Mouse (Mus musculus) midbrain, embryonic 11.5 days (tissue): ENCODE results near the gene Pla2g7. TPM values are rescaled to one million over a fixed set of nuclear protein-coding genes. Genes with fewer than 3 reads are reported as not detected.

ENCODE experiments used
- ATAC-seq: fragments of 200-750 bp; cut with Nextera tagmentation; 2 replicates; pipeline ENCODE4 v1.8.0; 2017; ENCODE audit warnings: moderate TSS enrichment, moderate library complexity; ENCODE audit not compliant: low FRiP score
- DNase-seq: peaks from one replicate; pipeline ENCODE4 v3.0.0; 2015; ENCODE audit warnings: low spot score; ENCODE audit errors: missing footprints
- H3K27ac ChIP-seq: fragments of 300-500 bp; sonication (generic); 2 replicates; pipeline ENCODE4 v1.5.1; 2014; ENCODE audit warnings: low read depth, low read length
- H3K27me3 ChIP-seq: fragments of 300-500 bp; sonication (generic); 2 replicates; pipeline ENCODE4 v1.6.1; 2014; ENCODE audit warnings: mild to moderate bottlenecking, low read length, moderate library complexity, mixed read lengths; ENCODE audit not compliant: control insufficient read depth, insufficient read depth
- H3K36me3 ChIP-seq: fragments of 300-500 bp; sonication (generic); 2 replicates; pipeline ENCODE4 v1.6.1; 2014; ENCODE audit warnings: mild to moderate bottlenecking, low read length, moderate library complexity, mixed read lengths; ENCODE audit not compliant: control insufficient read depth, insufficient read depth
- H3K4me1 ChIP-seq: fragments of 300-500 bp; sonication (generic); 2 replicates; pipeline ENCODE4 v1.6.1; 2014; ENCODE audit warnings: low read length; ENCODE audit not compliant: control insufficient read depth, insufficient read depth
- H3K4me2 ChIP-seq: fragments of 300-500 bp; sonication (generic); 2 replicates; pipeline ENCODE4 v1.6.1; 2014; ENCODE audit warnings: mild to moderate bottlenecking, moderate library complexity
- H3K4me3 ChIP-seq: fragments of 300-500 bp; sonication (generic); 2 replicates; pipeline ENCODE4 v1.5.1; 2014; ENCODE audit warnings: low read depth, low read length
- H3K9ac ChIP-seq: fragments of 300-500 bp; sonication (generic); 2 replicates; pipeline ENCODE4 v1.6.1; 2014; ENCODE audit warnings: low read length
- H3K9me3 ChIP-seq: fragments of 300-500 bp; sonication (generic); 2 replicates; pipeline ENCODE4 v1.6.1; 2016; ENCODE audit warnings: low read length; ENCODE audit not compliant: control insufficient read depth
- WGBS: fragments of 180-500 bp; shearing (Covaris S2); extraction: QIAGEN DNeasy Blood & Tissue Kit; methylation state at CpG from one replicate; pipeline ENCODE4 v1.1.7; 2014; 5-methylcytosine and 5-hydroxymethylcytosine counted together
- polyA plus RNA-seq: library from polyadenylated mRNA; unstranded; fragments of >200 nt; fragmentation: Nextera tagmentation; extraction: Ambion mirVana; gene quantifications from 2 replicates; pipeline ENCODE4 v1.2.1, GENCODE M21; 2014

Gene Pla2g7
- polyA plus RNA-seq, 1 experiment from 2014 or later, result 3.7 TPM

DNA sequence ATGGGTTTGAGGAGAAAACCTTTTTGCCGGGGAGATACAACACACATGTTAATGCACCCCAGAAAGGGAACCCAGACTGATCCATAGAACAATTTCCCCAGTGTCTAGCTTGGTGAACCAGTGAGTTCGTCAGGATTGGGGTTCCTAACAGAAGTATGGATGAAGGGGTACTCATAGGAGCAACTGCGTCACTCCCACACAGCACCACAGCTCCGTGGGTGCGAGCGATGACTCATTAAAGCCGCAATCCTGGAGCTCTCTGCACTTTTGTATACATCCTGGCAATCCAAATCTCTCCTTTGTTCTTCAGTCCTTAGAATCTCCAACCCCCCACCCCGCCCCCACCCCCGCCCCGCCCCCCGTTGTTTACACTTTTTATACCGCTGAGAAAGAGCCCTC, 306 bp upstream of the Pla2g7 start:
- Histone ChIP-seq H3K9ac (peak overlapping the region; percentile 51), H3K36me3 (no peaks in the 10 kb centered on the region), H3K27ac (no peak overlapping the region), H3K4me1 (no peaks in the 10 kb centered on the region), H3K27me3 (no peaks in the 10 kb centered on the region), H3K4me3 (peak overlapping the region; percentile 33), H3K4me2 (peak overlapping the region; percentile 62), H3K9me3 (no peaks in the 10 kb centered on the region)
- DNase-seq (peak; percentile 88), ATAC-seq (peak; percentile 54)
- 7% methylated on average over 12 of the region's 12 CpGs for WGBS

DNA sequence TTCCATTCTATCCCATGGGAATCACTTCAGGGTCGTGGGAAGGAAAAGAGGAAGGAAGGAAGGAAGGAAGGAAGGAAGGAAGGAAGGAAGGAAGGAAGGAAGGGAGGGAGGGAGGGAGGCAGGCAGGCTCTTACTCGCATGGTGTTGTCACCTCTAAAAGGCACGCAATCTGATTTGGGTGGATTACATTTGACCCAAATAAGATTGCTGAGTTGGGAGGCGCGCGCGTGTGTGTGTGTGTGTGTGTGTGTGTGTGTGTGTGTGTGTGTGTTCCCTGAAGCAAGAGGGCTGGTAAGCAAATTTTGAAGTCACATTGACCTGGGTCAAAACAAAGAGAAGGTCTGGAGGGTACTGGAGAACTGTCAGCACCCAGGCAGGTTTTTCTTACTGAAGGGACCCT, 1.4 kb downstream of the Pla2g7 start:
- 50% methylated on average over 7 of the region's 7 CpGs for WGBS
- no peak overlapping the region for H3K4me2 ChIP-seq
- H3K9ac ChIP-seq, result no peak overlapping the region
- no peak overlapping the region for H3K27ac ChIP-seq
- peaks cover 5% of the 10 kb centered on the region; the same call in 1 of the 2 replicates for H3K4me1 ChIP-seq
- no peak overlapping the region for H3K4me3 ChIP-seq
- no peaks in the 10 kb centered on the region for H3K36me3 ChIP-seq
- no peaks in the 10 kb centered on the region for H3K9me3 ChIP-seq
- no peak for ATAC-seq
- DNase-seq, result no peak
- H3K27me3 ChIP-seq, result no peaks in the 10 kb centered on the region

DNA sequence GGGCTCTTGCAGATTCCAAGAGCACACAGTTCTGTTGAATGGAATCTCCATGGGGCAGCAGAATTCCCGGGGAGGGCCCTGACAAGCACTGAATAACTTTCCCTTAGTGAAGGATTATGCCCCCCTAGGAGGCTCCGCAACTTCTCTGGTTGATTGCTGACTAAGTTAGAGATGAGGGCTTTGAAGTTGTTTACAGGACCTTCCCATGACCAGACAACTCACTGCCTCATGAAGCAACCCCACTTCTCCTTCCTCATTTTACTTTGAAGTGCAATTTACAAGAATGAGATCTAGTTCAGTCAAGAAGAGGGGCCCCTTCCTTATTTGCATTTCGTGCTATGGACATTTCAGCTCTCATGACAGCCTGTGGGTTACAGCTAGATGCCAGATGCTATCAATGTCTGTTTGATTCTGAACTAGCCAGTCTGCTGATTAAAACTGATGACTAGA, 5.8 kb downstream of the Pla2g7 start:
- Histone ChIP-seq H3K4me2 (no peak overlapping the region), H3K9ac (no peak overlapping the region), H3K4me1 (peaks cover 5% of the 10 kb centered on the region; the same call in 1 of the 2 replicates), H3K9me3 (no peaks in the 10 kb centered on the region), H3K36me3 (no peaks in the 10 kb centered on the region), H3K27me3 (no peaks in the 10 kb centered on the region), H3K4me3 (no peak overlapping the region), H3K27ac (no peak overlapping the region)
- DNase-seq (no peak), ATAC-seq (no peak)
- WGBS, result 20% methylated on average over 3 of the region's 3 CpGs

DNA sequence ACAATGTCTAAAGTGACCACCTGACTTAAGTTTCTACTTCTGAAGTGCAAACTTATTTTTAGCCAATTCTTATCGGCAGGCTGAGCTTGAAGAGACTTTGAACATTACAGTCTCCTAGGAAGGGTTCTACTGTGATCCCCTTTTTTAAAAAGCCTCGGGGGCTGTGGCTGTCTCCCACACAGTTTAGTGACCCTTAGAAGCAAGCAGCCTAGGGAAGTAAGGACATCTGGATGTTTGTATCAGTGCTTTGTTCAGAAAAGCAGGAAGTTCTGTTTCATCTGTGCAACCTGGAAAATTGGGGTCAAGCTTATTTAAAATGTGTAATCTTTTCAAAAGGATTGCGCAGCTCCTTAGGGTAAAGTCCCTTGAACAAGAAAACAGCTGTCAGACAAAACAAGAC, 12.6 kb downstream of the Pla2g7 start:
- DNase-seq (no peak), ATAC-seq (no peak)
- Histone ChIP-seq H3K27me3 (no peaks in the 10 kb centered on the region), H3K27ac (no peak overlapping the region), H3K36me3 (no peaks in the 10 kb centered on the region), H3K4me1 (0 out of 2 replicates have a peak, but pooled peaks cover 3% of the 10 kb centered on the region), H3K9me3 (no peaks in the 10 kb centered on the region), H3K4me2 (no peak overlapping the region), H3K9ac (no peak overlapping the region), H3K4me3 (no peak overlapping the region)
- WGBS, result 39% methylated on average over 3 of the region's 3 CpGs

DNA sequence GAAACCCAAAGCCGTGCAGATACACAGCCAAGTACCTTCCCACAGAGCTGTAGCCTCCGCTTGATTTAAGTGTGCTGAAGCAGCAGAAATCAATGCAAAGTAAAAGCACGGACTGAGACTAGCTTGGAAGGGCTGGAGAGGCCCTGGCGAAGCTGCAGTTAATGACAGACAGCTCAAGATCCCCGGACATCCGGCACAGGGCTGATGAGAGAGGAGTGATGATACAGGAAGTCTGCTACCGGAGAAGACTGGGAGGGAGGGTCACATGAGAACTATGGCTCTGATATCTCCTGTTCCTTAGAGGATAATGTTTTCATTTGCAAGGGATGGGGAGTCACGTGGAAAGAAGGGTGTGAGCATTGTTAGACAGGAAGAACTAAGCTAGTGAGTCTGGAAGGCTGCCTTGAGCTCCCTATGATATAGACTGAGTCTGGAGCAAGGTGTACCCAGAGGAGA, 13.1 kb downstream of the Pla2g7 start:
- no peak overlapping the region for H3K4me3 ChIP-seq
- H3K27me3 ChIP-seq, result no peaks in the 10 kb centered on the region
- no peaks in the 10 kb centered on the region for H3K9me3 ChIP-seq
- DNase-seq (no peak), ATAC-seq (peak; percentile 67)
- no peak overlapping the region for H3K27ac ChIP-seq
- no peak overlapping the region for H3K4me2 ChIP-seq
- H3K4me1 ChIP-seq, result 0 out of 2 replicates have a peak, but pooled peaks cover 3% of the 10 kb centered on the region
- H3K9ac ChIP-seq, result no peak overlapping the region
- WGBS, result 38% methylated on average over 8 of the region's 8 CpGs
- H3K36me3 ChIP-seq, result no peaks in the 10 kb centered on the region

DNA sequence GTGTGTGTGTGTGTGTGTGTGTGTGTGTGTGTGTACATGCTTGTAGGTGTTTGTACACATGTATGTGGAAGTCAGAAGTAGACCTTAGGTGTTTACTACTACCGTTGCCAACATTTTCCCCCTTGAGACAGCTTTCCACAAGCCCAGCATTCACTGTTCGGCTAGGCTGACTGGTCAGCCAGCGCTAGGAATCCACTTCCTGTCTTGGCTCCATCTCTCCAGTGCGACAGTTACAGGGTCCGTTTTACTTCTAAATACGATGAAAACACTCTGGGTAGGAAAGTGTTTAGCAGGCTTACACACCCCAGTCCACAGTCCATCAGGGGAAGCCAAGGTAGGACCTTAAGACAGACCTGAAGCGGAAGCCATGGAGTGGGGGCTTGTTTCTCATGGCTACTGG, 16.9 kb downstream of the Pla2g7 start:
- H3K4me2 ChIP-seq, result no peak overlapping the region
- no peak for ATAC-seq
- H3K36me3 ChIP-seq, result no peaks in the 10 kb centered on the region
- no peak for DNase-seq
- H3K4me1 ChIP-seq, result 0 out of 2 replicates have a peak, but pooled peaks cover 3% of the 10 kb centered on the region
- H3K27ac ChIP-seq, result no peak overlapping the region
- no peak overlapping the region for H3K4me3 ChIP-seq
- H3K9me3 ChIP-seq, result no peaks in the 10 kb centered on the region
- H3K9ac ChIP-seq, result no peak overlapping the region
- WGBS, result 89% methylated on average over 7 of the region's 7 CpGs
- no peaks in the 10 kb centered on the region for H3K27me3 ChIP-seq

DNA sequence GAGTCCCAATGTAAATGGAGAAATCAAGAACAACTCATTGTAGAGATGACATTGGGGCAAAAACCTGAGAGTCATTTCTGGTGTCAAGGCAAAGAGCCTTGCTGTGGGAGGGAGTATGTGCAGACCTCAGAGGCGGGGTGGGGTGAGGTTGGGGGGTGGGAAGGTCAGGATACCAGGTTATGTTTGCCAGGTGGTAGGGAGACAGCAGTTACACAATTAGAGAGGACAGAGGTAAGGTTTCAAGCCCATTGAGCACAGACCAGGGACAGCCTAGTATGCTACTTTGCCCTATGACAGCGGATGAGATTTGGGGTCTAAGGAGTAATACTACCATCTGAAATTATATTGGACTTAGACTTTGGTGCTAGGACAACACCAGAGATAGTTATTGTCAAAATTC, 19.4 kb downstream of the Pla2g7 start:
- H3K9me3 ChIP-seq, result no peaks in the 10 kb centered on the region
- H3K36me3 ChIP-seq, result no peaks in the 10 kb centered on the region
- 88% methylated on average over 2 of the region's 2 CpGs for WGBS
- H3K9ac ChIP-seq, result no peak overlapping the region
- H3K27me3 ChIP-seq, result no peaks in the 10 kb centered on the region
- H3K4me1 ChIP-seq, result no peaks in the 10 kb centered on the region
- ATAC-seq (no peak), DNase-seq (no peak)
- H3K4me3 ChIP-seq, result no peak overlapping the region
- no peak overlapping the region for H3K27ac ChIP-seq
- no peak overlapping the region for H3K4me2 ChIP-seq

DNA sequence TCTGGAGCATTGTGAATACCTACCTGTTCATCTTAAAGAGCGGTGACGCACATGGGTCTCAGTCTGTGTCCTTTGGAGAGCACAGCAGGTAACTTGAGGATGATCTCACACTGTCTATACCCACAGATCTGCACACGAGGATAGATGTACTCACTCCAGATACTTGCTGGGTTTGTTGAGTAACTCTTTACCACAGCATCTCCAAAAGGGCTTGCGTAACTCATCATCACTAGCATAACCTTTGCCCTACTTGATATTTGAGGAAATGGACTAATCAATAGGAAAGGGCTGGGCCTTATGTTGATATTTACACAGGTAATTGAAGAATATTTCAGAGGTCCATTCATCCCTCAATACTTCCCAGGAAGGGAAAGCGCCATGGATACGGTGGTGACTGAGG, 21.9 kb downstream of the Pla2g7 start:
- Histone ChIP-seq H3K4me2 (no peak overlapping the region), H3K9ac (no peak overlapping the region), H3K27me3 (no peaks in the 10 kb centered on the region), H3K4me1 (no peaks in the 10 kb centered on the region), H3K4me3 (no peak overlapping the region), H3K9me3 (no peaks in the 10 kb centered on the region), H3K27ac (no peak overlapping the region), H3K36me3 (no peaks in the 10 kb centered on the region)
- ATAC-seq (no peak), DNase-seq (no peak)
- WGBS, result 90% methylated on average over 6 of the region's 6 CpGs

DNA sequence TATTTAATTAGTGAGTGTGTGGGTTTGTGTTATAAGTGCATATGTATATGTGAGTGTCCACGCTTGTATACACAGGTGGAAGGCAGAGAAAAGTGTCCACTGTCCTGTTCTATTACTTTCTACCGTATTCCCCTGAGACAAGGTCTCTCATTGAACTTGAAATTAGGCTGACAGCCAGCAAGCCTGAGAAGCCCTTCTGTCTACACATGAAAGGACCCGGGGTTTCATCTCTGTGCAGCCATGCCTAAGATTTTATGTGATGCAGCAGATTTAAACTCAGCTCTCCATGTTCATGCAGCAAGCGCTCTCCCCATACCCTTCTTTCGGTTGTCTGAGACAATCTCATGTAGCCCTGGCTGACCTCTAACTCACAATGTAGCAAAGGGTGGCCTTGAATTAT, 22.6 kb downstream of the Pla2g7 start:
- no peak overlapping the region for H3K4me3 ChIP-seq
- no peak overlapping the region for H3K27ac ChIP-seq
- no peaks in the 10 kb centered on the region for H3K9me3 ChIP-seq
- no peaks in the 10 kb centered on the region for H3K27me3 ChIP-seq
- DNase-seq, result peak; percentile 39
- no peak overlapping the region for H3K4me2 ChIP-seq
- WGBS, result 88% methylated on average over 5 of the region's 5 CpGs
- H3K4me1 ChIP-seq, result no peaks in the 10 kb centered on the region
- H3K36me3 ChIP-seq, result no peaks in the 10 kb centered on the region
- no peak overlapping the region for H3K9ac ChIP-seq
- ATAC-seq, result no peak
